Mouse (Mus musculus) E14TG2a.4 (cell line): Measurements from ENCODE around the gene Adra2c.
A peak's percentile ranks its signal among the peaks of the same experiment; 100 is the strongest.

Experiments used
- H3K27me3 ChIP-seq: 2 replicates; pipeline ENCODE4 v1.6.1; 2014; ENCODE audit warnings: low read length, control low read depth; ENCODE audit not compliant: insufficient read depth
- H3K36me3 ChIP-seq: 2 replicates; pipeline ENCODE4 v1.6.1; 2014; ENCODE audit warnings: low read length, control low read depth; ENCODE audit not compliant: insufficient read depth
- H3K4me1 ChIP-seq: replicated peaks from 2 replicates; pipeline ENCODE4 v1.6.1; 2014; ENCODE audit warnings: low read depth, low read length, control low read depth
- H3K4me3 ChIP-seq: replicated peaks from 2 replicates; pipeline ENCODE4 v1.5.1; 2014; ENCODE audit warnings: mild to moderate bottlenecking, low read length
- H3K9me3 ChIP-seq: 2 replicates; pipeline ENCODE4 v1.6.1; 2014; ENCODE audit warnings: low read length, control low read depth
- CTCF ChIP-seq: conservative IDR thresholded peaks from 2 replicates; pipeline ENCODE4 v1.5.1; 2014; ENCODE audit warnings: low read length
- NANOG ChIP-seq: IDR thresholded peaks from 2 replicates; pipeline ENCODE4 v1.6.1; 2014; ENCODE audit warnings: borderline replicate concordance, low read length, mixed read lengths
- POU5F1 ChIP-seq: IDR thresholded peaks from 2 replicates; pipeline ENCODE4 v1.6.1; 2014; ENCODE audit warnings: low read length, borderline replicate concordance

Gene Adra2c

GRCm38 (mm10) chr5:35263716-35264115 is 14.4 kb upstream of the Adra2c start:
- Histone ChIP-seq H3K27me3 (peaks cover 17% of the 10 kb centered on the region), H3K4me3 (no peak overlapping the region), H3K4me1 (no peaks in the 10 kb centered on the region), H3K36me3 (no peaks in the 10 kb centered on the region), H3K9me3 (no peaks in the 10 kb centered on the region)
- TF ChIP-seq POU5F1, result no peak
- no peak for TF ChIP-seq NANOG

- H3K36me3 ChIP-seq, result no peaks in the 10 kb centered on the region
- peaks cover 14% of the 10 kb centered on the region for H3K9me3 ChIP-seq
- no peak overlapping the region for H3K4me3 ChIP-seq
- TF ChIP-seq POU5F1 (no peak), NANOG (no peak), CTCF (no peak)
- H3K4me1 ChIP-seq, result no peaks in the 10 kb centered on the region
- H3K27me3 ChIP-seq, result peaks cover 38% of the 10 kb centered on the region
Measured at GRCm38 (mm10) chr5:35267486-35267885, 10.6 kb upstream of the Adra2c start.

- no peak overlapping the region for H3K4me3 ChIP-seq
- H3K36me3 ChIP-seq, result no peaks in the 10 kb centered on the region
- peaks cover 10% of the 10 kb centered on the region for H3K9me3 ChIP-seq
- H3K27me3 ChIP-seq, result peaks cover 73% of the 10 kb centered on the region
- peaks cover 9% of the 10 kb centered on the region; the same call in 1 of the 2 replicates for H3K4me1 ChIP-seq
- TF ChIP-seq NANOG (no peak), CTCF (no peak), POU5F1 (no peak)
Measured at GRCm38 (mm10) chr5:35275356-35275755, 2.8 kb upstream of the Adra2c start.

- Histone ChIP-seq H3K27me3 (peaks cover 94% of the 10 kb centered on the region), H3K36me3 (no peaks in the 10 kb centered on the region), H3K4me3 (peak overlapping the region; percentile 81), H3K9me3 (no peaks in the 10 kb centered on the region), H3K4me1 (peaks cover 9% of the 10 kb centered on the region; the same call in 1 of the 2 replicates)
- no peak for TF ChIP-seq NANOG
- no peak for TF ChIP-seq CTCF
- no peak for TF ChIP-seq POU5F1
Measured at GRCm38 (mm10) chr5:35278741-35279695, 899 bp downstream of the Adra2c start.

GRCm38 (mm10) chr5:35279696-35280001 is 1.5 kb downstream of the Adra2c start:
- TF ChIP-seq POU5F1, result no peak
- Histone ChIP-seq H3K4me1 (peaks cover 9% of the 10 kb centered on the region; the same call in 1 of the 2 replicates), H3K27me3 (peaks cover 95% of the 10 kb centered on the region), H3K4me3 (peak overlapping the region; percentile 81), H3K9me3 (no peaks in the 10 kb centered on the region), H3K36me3 (no peaks in the 10 kb centered on the region)

- Histone ChIP-seq H3K9me3 (no peaks in the 10 kb centered on the region), H3K36me3 (no peaks in the 10 kb centered on the region), H3K27me3 (peaks cover 95% of the 10 kb centered on the region), H3K4me1 (peaks cover 9% of the 10 kb centered on the region; the same call in 1 of the 2 replicates), H3K4me3 (peak overlapping the region; percentile 81)
- TF ChIP-seq POU5F1 (no peak), CTCF (no peak), NANOG (no peak)
Measured at GRCm38 (mm10) chr5:35280002-35280782, 2.1 kb downstream of the Adra2c start.

GRCm38 (mm10) chr5:35280783-35281165 is 2.7 kb downstream of the Adra2c start:
- Histone ChIP-seq H3K27me3 (peaks cover 95% of the 10 kb centered on the region), H3K4me3 (peak overlapping the region; percentile 81), H3K9me3 (no peaks in the 10 kb centered on the region), H3K36me3 (no peaks in the 10 kb centered on the region), H3K4me1 (peaks cover 9% of the 10 kb centered on the region; the same call in 1 of the 2 replicates)
- TF ChIP-seq POU5F1 (no peak), CTCF (no peak), NANOG (no peak)

- Histone ChIP-seq H3K4me1 (no peaks in the 10 kb centered on the region; the same call in 1 of the 2 replicates), H3K4me3 (no peak overlapping the region), H3K36me3 (no peaks in the 10 kb centered on the region), H3K9me3 (no peaks in the 10 kb centered on the region), H3K27me3 (peaks cover 83% of the 10 kb centered on the region)
- TF ChIP-seq CTCF, result no peak
- no peak for TF ChIP-seq NANOG
- no peak for TF ChIP-seq POU5F1
Measured at GRCm38 (mm10) chr5:35285281-35285680, 7.2 kb downstream of the Adra2c start.
